Mouse (Mus musculus) left cerebral cortex, adult 2 months (tissue): ENCODE measurements around the gene Clps. TPM values are rescaled to one million over a fixed set of nuclear protein-coding genes. Genes with fewer than 3 reads are reported as not detected.
A peak's percentile ranks its signal among the peaks of the same experiment; 100 is the strongest.

Source experiments
- DNase-seq, 2 experiments: peaks; one replicate each; pipeline ENCODE4 v3.0.0; 2021 to 2022; ENCODE audit warnings: low spot score in 2 of 2, mixed read lengths in 1 of 2; ENCODE audit errors: extremely low spot score in 1 of 2
- H3K27ac ChIP-seq: fragments of 200-600 bp; 2 replicates; pipeline ENCODE4 v1.8.1; 2022
- H3K4me3 ChIP-seq: fragments of 200-600 bp; 2 replicates; pipeline ENCODE4 v1.8.1; 2022
- CTCF ChIP-seq: fragments of 200-600 bp; IDR thresholded peaks from 2 replicates; pipeline ENCODE4 v1.8.1; 2022; ENCODE audit warnings: antibody characterized with exemption, mild to moderate bottlenecking, moderate library complexity
- intact Hi-C: fragments of 180-260 bp; cut with DNase I; formaldehyde crosslinking; loops from one replicate; pipeline ENCODE4 v1.15.1; 2025
- long read RNA-seq, 2 experiments: library from polyadenylated mRNA; stranded (forward); transcript quantifications; one replicate each; pipeline ENCODE4 v2.0.0; 2021; ENCODE audit warnings: borderline mapping rate in 2 of 2
- total RNA-seq, 2 experiments: library from RNA; stranded (reverse); gene quantifications; 2 replicates each; pipeline ENCODE4 v1.2.3; 2021

The Clps gene
- not detected for total RNA-seq
- long read RNA-seq, experiment 1, result 0 reads
- long read RNA-seq, experiment 2, result 0 reads

GRCm38 (mm10) chr17:28560598-28560997 lies at the start of gene Clps:
Gene Clps, minus strand, starts transcription at chr17:28560766.
- no peak for TF ChIP-seq CTCF
- no peak within 1 kb of the TSS for H3K4me3 ChIP-seq
- no peak for DNase-seq
- H3K27ac ChIP-seq, result no peak within 1 kb of the TSS
- intact Hi-C loops, result no loop called here

GRCm38 (mm10) chr17:28609543-28609942 lies 49.0 kb upstream of the Clps start:
- H3K4me3 ChIP-seq, result no peak overlapping the region

GRCm38 (mm10) chr17:28601557-28602250 lies 41.1 kb upstream of the Clps start:
- Histone ChIP-seq H3K4me3 (no peak overlapping the region), H3K27ac (no peak overlapping the region)
- no peak for TF ChIP-seq CTCF
- intact Hi-C loops, result no loop called here
- no peak for DNase-seq

More at GRCm38 (mm10) chr17:28609543-28609942, 49.0 kb upstream of the Clps start:
- no peak; the same call in 1 of the 2 replicates for TF ChIP-seq CTCF
- H3K27ac ChIP-seq, result no peak overlapping the region
- DNase-seq, result no peak
- intact Hi-C loops, result no loop called here

DNA sequence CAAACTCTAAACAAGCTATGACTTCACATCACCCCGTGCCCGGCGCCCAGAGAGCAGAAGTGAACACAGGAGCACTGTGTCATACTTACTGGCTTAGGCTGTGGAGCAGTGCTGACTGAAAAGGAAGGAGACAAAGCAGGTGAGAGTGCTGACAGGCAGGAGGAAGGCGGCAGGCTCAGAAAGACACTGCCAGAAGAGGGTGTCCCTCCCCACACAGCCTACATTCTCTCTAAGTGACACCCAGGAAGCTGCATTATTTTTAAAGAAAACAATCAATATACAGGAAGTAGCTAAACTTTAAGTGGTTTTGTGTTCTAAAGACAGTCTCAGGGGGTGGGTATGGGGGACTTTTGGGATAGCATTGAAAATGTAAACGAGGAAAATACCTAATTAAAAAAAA lies 40.2 kb upstream of the Clps start:
- no peak for DNase-seq
- H3K4me3 ChIP-seq, result no peak overlapping the region
- intact Hi-C loops, result no loop called here
- no peak overlapping the region for H3K27ac ChIP-seq
- no peak for TF ChIP-seq CTCF

DNA sequence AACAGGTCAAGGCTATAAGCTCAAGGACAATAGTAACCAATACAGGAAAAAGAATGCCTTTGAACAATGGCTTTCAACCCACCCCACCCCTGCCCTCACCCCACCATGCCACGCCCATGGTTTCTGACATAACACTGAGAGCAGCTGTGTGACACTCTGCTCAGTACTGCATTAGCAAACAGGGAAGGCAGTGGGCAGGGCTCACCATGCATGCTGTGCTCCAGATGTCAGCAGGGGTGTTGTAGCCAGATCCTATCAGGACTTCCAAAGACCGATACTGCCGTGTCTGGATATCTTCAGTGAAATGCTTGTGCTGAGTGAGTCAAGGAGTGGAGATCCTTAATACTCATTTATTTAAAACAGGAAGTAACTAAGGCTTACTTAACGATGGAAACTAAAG lies 33.4 kb upstream of the Clps start:
- Histone ChIP-seq H3K4me3 (no peak overlapping the region), H3K27ac (no peak overlapping the region)
- no peak for DNase-seq
- intact Hi-C loops, result loop anchor here (1.0 kb wide), 1 partner anchor 54 kb away; no protein-coding TSS in a partner anchor
- TF ChIP-seq CTCF, result no peak

DNA sequence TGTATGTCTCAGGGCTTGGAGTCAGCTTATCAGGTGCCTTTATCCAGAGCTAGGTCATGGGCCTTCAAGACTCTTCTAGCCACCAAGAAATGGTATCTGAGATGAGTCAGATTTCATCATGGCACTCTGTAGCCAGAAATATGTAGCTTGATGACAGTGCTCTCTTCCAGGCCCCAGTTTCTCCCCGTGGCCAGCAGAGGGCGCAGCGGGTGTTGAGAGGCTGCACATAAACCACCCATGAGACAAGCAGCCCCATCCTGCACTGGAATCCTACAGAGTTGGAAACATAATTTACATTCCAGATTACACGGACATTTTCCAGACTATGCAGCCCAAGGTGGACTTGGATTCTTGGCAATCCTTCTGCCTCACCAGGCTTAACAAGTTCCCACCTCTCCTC lies 32.4 kb upstream of the Clps start:
- Histone ChIP-seq H3K4me3 (no peak overlapping the region), H3K27ac (no peak overlapping the region)
- intact Hi-C loops, result loop anchor here (1.0 kb wide), 1 partner anchor 55 kb away; no protein-coding TSS in a partner anchor
- DNase-seq, result peak; percentile 74 to 84
- peak; percentile 95 for TF ChIP-seq CTCF

DNA sequence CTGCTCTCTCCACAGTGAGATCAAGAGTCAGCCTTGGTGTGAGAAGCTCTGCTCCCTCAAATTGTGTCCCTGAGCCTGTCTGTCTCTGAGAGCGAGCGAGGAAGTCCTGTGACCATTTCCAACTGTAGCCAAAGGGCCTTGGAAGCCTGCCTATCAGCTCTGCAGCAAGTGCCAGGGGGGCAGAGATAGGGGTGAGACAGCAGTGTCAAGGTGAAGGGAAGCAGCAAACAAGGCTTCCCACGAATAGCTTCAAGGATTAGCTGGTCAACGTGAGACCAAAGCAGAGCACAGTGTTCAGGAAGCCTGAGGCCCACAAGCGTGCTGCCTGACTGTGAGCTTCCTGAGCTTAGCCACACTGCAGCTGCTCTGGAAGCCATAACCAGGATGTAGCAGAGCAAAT lies 30.9 kb upstream of the Clps start:
- no peak for TF ChIP-seq CTCF
- H3K27ac ChIP-seq, result no peak overlapping the region
- intact Hi-C loops, result no loop called here
- no peak overlapping the region for H3K4me3 ChIP-seq
- no peak for DNase-seq

- no peak for TF ChIP-seq CTCF
- Histone ChIP-seq H3K27ac (no peak overlapping the region), H3K4me3 (no peak overlapping the region)
- intact Hi-C loops, result no loop called here
- no peak for DNase-seq
Measured at GRCm38 (mm10) chr17:28590596-28590995, 30.0 kb upstream of the Clps start.

GRCm38 (mm10) chr17:28588591-28588990 lies 28.0 kb upstream of the Clps start:
- no peak for DNase-seq
- intact Hi-C loops, result no loop called here
- no peak for TF ChIP-seq CTCF
- H3K4me3 ChIP-seq, result no peak overlapping the region
- H3K27ac ChIP-seq, result no peak overlapping the region

DNA sequence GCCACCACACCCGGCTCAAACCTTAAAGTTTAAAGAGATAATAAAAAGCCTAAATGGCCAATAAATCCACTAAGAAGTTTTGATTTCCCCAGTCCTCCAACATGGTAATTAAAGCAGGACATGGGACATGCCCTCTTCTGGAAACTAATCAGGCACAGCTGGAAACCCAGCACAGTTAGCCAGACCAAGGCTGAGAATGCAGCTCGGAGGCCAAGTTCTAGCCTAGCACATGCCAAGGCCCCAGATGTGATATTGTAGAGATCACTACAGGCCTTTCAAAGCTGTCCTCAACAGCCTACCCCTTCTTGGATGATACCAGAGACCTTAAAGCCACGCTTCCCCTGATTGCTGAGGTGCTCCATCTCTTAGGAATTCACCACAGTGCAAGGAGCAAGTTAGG lies 25.9 kb upstream of the Clps start:
- intact Hi-C loops, result no loop called here
- TF ChIP-seq CTCF, result no peak
- DNase-seq, result no peak
- Histone ChIP-seq H3K4me3 (no peak overlapping the region), H3K27ac (no peak overlapping the region)

DNA sequence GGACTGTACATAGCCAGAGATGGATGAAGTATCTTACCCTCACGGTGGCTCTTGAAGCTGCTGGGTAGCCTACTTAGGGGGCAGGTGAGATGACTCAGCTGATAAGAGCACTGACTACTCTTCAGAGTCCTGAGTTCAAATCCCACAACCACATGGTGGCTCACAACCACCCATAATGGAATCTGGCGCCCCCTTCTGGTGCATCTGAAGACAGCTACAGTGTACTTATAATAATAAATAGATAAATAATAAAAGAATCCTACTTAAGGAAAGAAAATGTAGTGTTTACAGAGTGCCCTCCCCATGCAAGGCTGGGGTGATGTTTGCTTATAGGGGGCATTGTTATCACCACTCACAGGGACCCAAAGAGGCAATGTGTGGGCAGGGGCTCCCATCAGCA lies 20.5 kb upstream of the Clps start:
- no peak for DNase-seq
- intact Hi-C loops, result no loop called here
- Histone ChIP-seq H3K27ac (no peak overlapping the region), H3K4me3 (no peak overlapping the region)
- peak; percentile 24 for TF ChIP-seq CTCF

DNA sequence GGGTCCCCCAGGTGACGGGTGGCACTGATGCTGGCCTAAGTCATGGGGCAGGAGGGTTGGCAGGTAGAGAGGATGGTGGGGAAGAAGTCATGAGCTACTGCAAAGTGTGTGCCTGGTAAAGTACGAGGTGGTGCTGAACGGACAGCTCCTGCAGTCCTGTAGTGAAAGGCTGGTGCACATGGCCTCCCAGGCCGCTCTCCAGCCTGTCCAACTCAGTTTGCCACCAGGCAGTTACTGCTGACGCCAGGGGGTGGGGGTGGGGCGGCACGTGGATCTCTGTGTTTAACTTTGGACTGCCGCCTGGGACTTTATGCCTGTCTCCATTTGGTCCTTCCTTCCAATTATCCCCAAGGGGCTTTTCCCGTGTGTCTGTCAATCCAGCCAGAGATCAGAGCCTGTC lies 19.8 kb upstream of the Clps start:
- no peak for TF ChIP-seq CTCF
- H3K27ac ChIP-seq, result no peak overlapping the region
- no peak for DNase-seq
- intact Hi-C loops, result no loop called here
- H3K4me3 ChIP-seq, result no peak overlapping the region
